Mouse (Mus musculus): ENCODE measurements at regions not wholly inside any gene's neighbourhood (a gene's known extent, or its start where the extent isn't known, plus 50 kb on each side); places are given as distances from the start of the nearest gene placed in this dataset.

DNA sequence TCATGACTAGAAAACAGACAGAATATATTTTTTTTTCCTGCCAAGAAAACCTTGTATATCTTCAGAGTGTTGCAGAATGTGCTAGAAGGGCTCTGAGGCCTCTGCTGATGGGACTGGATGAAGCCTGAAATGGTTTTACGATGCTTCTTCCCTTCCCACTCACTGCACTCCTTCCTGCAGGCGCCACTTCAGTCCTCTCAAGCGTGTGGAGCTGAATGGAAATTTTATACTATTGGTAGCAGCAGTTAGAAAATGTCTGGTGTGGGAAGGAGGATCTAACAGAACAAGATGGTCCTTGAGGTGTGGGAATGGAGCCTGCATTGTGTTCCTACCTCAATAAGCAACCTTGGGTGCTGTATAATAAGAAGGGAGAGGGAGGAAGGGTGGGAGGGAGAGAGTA is 166.1 kb upstream of the Smlr1 start:
- no peak for TF ChIP-seq IRF4 (IDR thresholded peaks at IDR 0.05; ENCODE audit: low read depth, low read length)
- TF ChIP-seq CHD1 (IDR thresholded peaks at IDR 0.05; ENCODE audit: low read depth, low read length): no peak
- no peak for TF ChIP-seq ETS1 (conservative IDR thresholded peaks at IDR 0.05; ENCODE audit: low read depth, low read length)
- no peak for TF ChIP-seq RAD21 (IDR thresholded peaks at IDR 0.05; ENCODE audit: low read depth, low read length)
- no peak for TF ChIP-seq POLR2AphosphoS2 (IDR thresholded peaks at IDR 0.05; ENCODE audit: low read depth, low read length)
- TF ChIP-seq ELF1 (IDR thresholded peaks at IDR 0.05; ENCODE audit: low read depth, low read length): no peak
- no peak for TF ChIP-seq USF1 (IDR thresholded peaks at IDR 0.05; ENCODE audit: low read depth, low read length)
- no peak for TF ChIP-seq MAX (IDR thresholded peaks at IDR 0.05; ENCODE audit: low read length)
- TF ChIP-seq BHLHE40 (IDR thresholded peaks at IDR 0.05; ENCODE audit: low read depth, low read length): no peak
- TF ChIP-seq PAX5 (IDR thresholded peaks at IDR 0.05; ENCODE audit: low read length): no peak
- TF ChIP-seq MAFK (IDR thresholded peaks at IDR 0.05; ENCODE audit: insufficient replicate concordance, low read length): no peak
- TF ChIP-seq UBTF (IDR thresholded peaks at IDR 0.05; ENCODE audit: low read depth, low read length): no peak
- TF ChIP-seq JUND (conservative IDR thresholded peaks at IDR 0.05; ENCODE audit: low read depth, low read length): no peak
- TF ChIP-seq MAZ (IDR thresholded peaks at IDR 0.05; ENCODE audit: low read depth, low read length): no peak
- TF ChIP-seq TBP (conservative IDR thresholded peaks at IDR 0.05; ENCODE audit: low read depth, low read length): no peak
- no peak for TF ChIP-seq USF2 (conservative IDR thresholded peaks at IDR 0.05; ENCODE audit: low read depth, low read length)
- TF ChIP-seq HCFC1 (IDR thresholded peaks at IDR 0.05; ENCODE audit: low read depth, low read length): no peak
- no peak for TF ChIP-seq KAT2A (IDR thresholded peaks at IDR 0.05; ENCODE audit: insufficient replicate concordance, low read length)
- TF ChIP-seq POLR2A (IDR thresholded peaks at IDR 0.05; ENCODE audit: low read depth, low read length): no peak
- TF ChIP-seq RCOR1 (conservative IDR thresholded peaks at IDR 0.05; ENCODE audit: low read depth, low read length): no peak
- no peak overlapping the region for H3K9ac ChIP-seq (ENCODE audit: insufficient read depth, low read depth)
- no peaks in the 10 kb centered on the region for H3K27me3 ChIP-seq (replicated peaks)
- dilution Hi-C loops (cut with MboI; ENCODE audit: extremely low pct_ligation_motif_present, extremely low pct_unique_long_range_greater_than_20kb, low sequenced_read_pairs): no loop called here
- no peak overlapping the region for H3K4me2 ChIP-seq (ENCODE audit: insufficient read depth, low read depth, poor library complexity, severe bottlenecking)
- H3K79me2 ChIP-seq (replicated peaks; ENCODE audit: control insufficient read depth, extremely low read depth, insufficient read depth, poor library complexity, severe bottlenecking): no peaks in the 10 kb centered on the region
- H3K4me3 ChIP-seq (replicated peaks in 1 of 3; ENCODE audit: low read depth in 2 of 3, low read length in 2 of 3, poor library complexity in 1 of 3): no peak overlapping the region
- H3K4me1 ChIP-seq (ENCODE audit: control insufficient read depth in 1 of 2, insufficient read depth in 2 of 2): no peaks in the 10 kb centered on the region
- no peaks in the 10 kb centered on the region for H3K36me3 ChIP-seq (replicated peaks in 1 of 2; ENCODE audit: control insufficient read depth in 1 of 2, insufficient read depth in 1 of 2, low read length in 1 of 2)
- in situ Hi-C loops (cut with MboI; ENCODE audit: low pct_ligation_motif_present, low pct_unique_long_range_greater_than_20kb, low sequenced_read_pairs): no loop called here
- H3K9me3 ChIP-seq (replicated peaks; ENCODE audit: low read length): no peaks in the 10 kb centered on the region
- no peak overlapping the region for H3K27ac ChIP-seq (ENCODE audit: insufficient read depth, low read depth)
- no peak for DNase-seq (ENCODE audit: extremely low read depth)

DNA sequence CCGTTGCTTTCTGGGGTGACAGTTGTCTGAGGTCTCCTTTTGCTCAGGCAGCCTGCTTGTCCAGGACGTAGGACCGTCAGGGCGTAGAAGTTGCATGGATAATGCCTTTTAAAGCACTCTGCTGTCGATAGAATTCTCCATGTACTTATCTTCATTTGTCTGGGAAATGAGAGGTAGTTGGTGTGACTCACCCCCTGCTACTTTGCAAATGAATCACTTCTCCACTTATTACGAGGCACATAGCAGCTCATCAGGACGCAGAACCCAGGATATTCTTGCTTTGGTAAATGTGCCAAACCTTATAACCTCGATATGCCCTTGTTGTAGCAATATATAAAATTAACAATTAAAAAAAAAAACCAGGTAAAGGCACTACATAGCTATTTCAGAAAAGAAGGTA is 159.7 kb upstream of the Smlr1 start:
- in situ Hi-C loops (cut with MboI; ENCODE audit: low pct_ligation_motif_present, low pct_unique_long_range_greater_than_20kb, low sequenced_read_pairs): loop anchor here (25.0 kb wide), 1 partner anchor 433 kb away; no protein-coding TSS in a partner anchor

More for the DNA sequence above, 159.7 kb upstream of the Smlr1 start:
- DNase-seq (ENCODE audit: extremely low read depth): no peak
- Histone ChIP-seq H3K4me3 (replicated peaks in 1 of 3; ENCODE audit: low read depth in 2 of 3, low read length in 2 of 3, poor library complexity in 1 of 3) (no peak overlapping the region), H3K4me1 (ENCODE audit: control insufficient read depth in 1 of 2, insufficient read depth in 2 of 2) (no peaks in the 10 kb centered on the region), H3K27me3 (replicated peaks) (no peaks in the 10 kb centered on the region), H3K36me3 (replicated peaks in 1 of 2; ENCODE audit: control insufficient read depth in 1 of 2, insufficient read depth in 1 of 2, low read length in 1 of 2) (no peaks in the 10 kb centered on the region), H3K79me2 (replicated peaks; ENCODE audit: control insufficient read depth, extremely low read depth, insufficient read depth, poor library complexity, severe bottlenecking) (no peaks in the 10 kb centered on the region), H3K9ac (ENCODE audit: insufficient read depth, low read depth) (no peak overlapping the region), H3K27ac (ENCODE audit: insufficient read depth, low read depth) (no peak overlapping the region), H3K9me3 (replicated peaks; ENCODE audit: low read length) (no peaks in the 10 kb centered on the region), H3K4me2 (ENCODE audit: insufficient read depth, low read depth, poor library complexity, severe bottlenecking) (no peak overlapping the region)
- dilution Hi-C loops (cut with MboI; ENCODE audit: extremely low pct_ligation_motif_present, extremely low pct_unique_long_range_greater_than_20kb, low sequenced_read_pairs): no loop called here
- TF ChIP-seq JUN (IDR thresholded peaks at IDR 0.05; ENCODE audit: insufficient read depth, low read depth, low read length) (no peak), PAX5 (IDR thresholded peaks at IDR 0.05; ENCODE audit: low read length) (no peak), KAT2A (IDR thresholded peaks at IDR 0.05; ENCODE audit: insufficient replicate concordance, low read length) (no peak), NRF1 (IDR thresholded peaks at IDR 0.05; ENCODE audit: low read depth, low read length) (no peak), TCF12 (IDR thresholded peaks at IDR 0.05; ENCODE audit: low read depth, low read length) (no peak), USF1 (IDR thresholded peaks at IDR 0.05; ENCODE audit: low read depth, low read length) (no peak), USF2 (conservative IDR thresholded peaks at IDR 0.05; ENCODE audit: low read depth, low read length) (no peak), SMC3 (IDR thresholded peaks at IDR 0.05; ENCODE audit: low read depth, low read length) (no peak), EP300 (IDR thresholded peaks at IDR 0.05; ENCODE audit: low read length) (no peak), ELF1 (IDR thresholded peaks at IDR 0.05; ENCODE audit: low read depth, low read length) (no peak), NELFE (IDR thresholded peaks at IDR 0.05; ENCODE audit: low read depth, low read length) (no peak), MAX (IDR thresholded peaks at IDR 0.05; ENCODE audit: low read length) (no peak), MXI1 (IDR thresholded peaks at IDR 0.05; ENCODE audit: low read depth, low read length) (no peak), HCFC1 (IDR thresholded peaks at IDR 0.05; ENCODE audit: low read depth, low read length) (no peak), E2F4 (IDR thresholded peaks at IDR 0.05; ENCODE audit: insufficient replicate concordance, low read depth, low read length) (no peak), TBP (conservative IDR thresholded peaks at IDR 0.05; ENCODE audit: low read depth, low read length) (no peak)
